Mouse (Mus musculus) olfactory bulb, adult 2 months (tissue): ENCODE data around the gene Olfr912.

Experiments used
- CTCF ChIP-seq: fragments of 200-500 bp; IDR thresholded peaks from 2 replicates; pipeline ENCODE4 v1.5.1; 2012; ENCODE audit warnings: low read depth, mild to moderate bottlenecking, low read length, moderate library complexity; ENCODE audit not compliant: insufficient read depth
- POLR2A ChIP-seq: fragments of 200-500 bp; IDR thresholded peaks from 2 replicates; pipeline ENCODE4 v1.6.1; 2012; ENCODE audit warnings: mild to moderate bottlenecking, low read depth, low read length, moderate library complexity; ENCODE audit not compliant: insufficient read depth

- TF ChIP-seq POLR2A (no peak), CTCF (no peak)
Measured at GRCm38 (mm10) chr9:38592459-38592858, 12.5 kb downstream of the Olfr912 start, which contains the start of gene Olfr913.
